Comparison of ENCODE assay signal across 11 mouse cellular contexts in genomic region chr3:27828755-27829154, GRCm38 (mm10).
"Had no signal": no experiment of that assay in that cellular context is flagged by ENCODE, and none has a peak within 500 bp of the region (broad histone marks: within the 10 kb centered on the region; RNA-seq: fewer than 3 reads in every experiment).

No protein-coding gene starts in this region.

- H3K36me3 ChIP-seq: limb, embryonic 15.5 days; liver, embryonic 12.5 days; midbrain, embryonic 12.5 days had no signal

- H3K27me3 ChIP-seq: limb, embryonic 15.5 days; liver, embryonic 12.5 days; midbrain, embryonic 12.5 days had no signal

- H3K4me2 ChIP-seq: limb, embryonic 15.5 days; liver, embryonic 12.5 days; lung, embryonic 14.5 days; midbrain, embryonic 12.5 days had no signal

- H3K27ac ChIP-seq: left cerebral cortex, adult 2 months; limb, embryonic 15.5 days; liver, embryonic 12.5 days; midbrain, embryonic 12.5 days had no signal

- ATAC-seq: liver, embryonic 12.5 days; midbrain, embryonic 16.5 days had no signal

- DNase-seq: kidney, postnatal 10 days; lung, embryonic 14.5 days; lung, postnatal 10 days; lung, postnatal 4 days; right cerebral cortex, postnatal 14 days; thymus, postnatal 4 days had no signal

- H3K9ac ChIP-seq: limb, embryonic 15.5 days; liver, embryonic 12.5 days; lung, embryonic 14.5 days; midbrain, embryonic 12.5 days had no signal

- H3K4me3 ChIP-seq: left cerebral cortex, adult 2 months; limb, embryonic 15.5 days; liver, embryonic 12.5 days; midbrain, embryonic 12.5 days had no signal

- H3K9me3 ChIP-seq: limb, embryonic 15.5 days; liver, embryonic 12.5 days; midbrain, embryonic 12.5 days had no signal

- H3K4me1 ChIP-seq: liver, embryonic 12.5 days; midbrain, embryonic 12.5 days had no signal
